Mouse (Mus musculus) ES-Bruce4 (cell line): ENCODE measurements around the gene Il18bp.

Experiments
- CTCF ChIP-seq: IDR thresholded peaks from one replicate; pipeline ENCODE4 v1.8.1; 2011; ENCODE audit warnings: low read depth, low read length
- POLR2A ChIP-seq: IDR thresholded peaks from one replicate; pipeline ENCODE4 v1.8.1; 2011; ENCODE audit warnings: low read length; ENCODE audit not compliant: insufficient read depth

DNA sequence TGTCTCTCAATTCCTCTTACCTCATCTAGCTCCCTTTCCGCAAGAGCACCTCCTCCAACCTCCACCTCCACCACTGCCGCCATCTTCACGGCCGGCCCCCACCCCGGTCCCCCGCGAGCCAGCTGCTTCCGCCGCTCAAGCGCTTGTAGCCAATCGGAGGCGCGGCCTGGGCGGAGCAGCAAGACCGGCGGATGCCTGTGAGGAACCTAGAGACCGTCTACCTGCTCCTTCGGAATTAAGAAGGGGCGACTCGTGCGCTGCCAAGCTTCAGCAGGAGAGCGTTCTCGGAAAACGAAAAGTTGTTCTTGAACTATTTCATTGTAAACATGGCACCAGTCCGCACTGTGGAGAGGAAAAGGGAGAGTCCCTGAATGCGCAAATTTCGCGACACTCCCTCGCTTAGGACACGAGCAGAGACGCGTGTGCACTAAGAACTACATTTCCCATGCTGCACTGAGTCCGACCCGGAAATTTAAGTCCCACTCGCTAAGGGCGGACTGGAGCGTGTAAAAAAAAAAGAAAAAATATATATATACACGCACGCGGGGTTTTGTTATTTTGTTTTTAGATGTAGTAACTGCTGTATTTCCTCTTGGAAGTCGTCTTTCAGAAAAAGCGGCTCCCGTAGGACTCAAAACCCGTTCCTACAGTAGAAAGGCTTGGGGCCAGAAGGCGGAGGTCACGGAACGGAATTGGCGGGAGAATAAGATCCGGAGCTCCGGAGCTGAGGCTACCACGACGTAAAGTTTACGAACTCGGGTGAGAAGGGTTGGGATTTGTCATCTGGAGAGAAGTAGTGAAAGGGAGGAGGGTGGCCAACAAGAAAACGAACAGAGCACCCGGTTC lies 46.8 kb upstream of the Il18bp start, which contains the start of the genes Rnf121, Xndc1 and Xntrpc:
- peak; percentile 28 for TF ChIP-seq POLR2A
- TF ChIP-seq CTCF: no peak
